Mouse (Mus musculus): ENCODE data around the gene Dip2a. TPM values are rescaled to one million over a fixed set of nuclear protein-coding genes. Genes with fewer than 3 reads are reported as not detected.

The Dip2a gene
- polyA plus RNA-seq, 1 experiment from 2014 or later: 14.2 TPM

DNA sequence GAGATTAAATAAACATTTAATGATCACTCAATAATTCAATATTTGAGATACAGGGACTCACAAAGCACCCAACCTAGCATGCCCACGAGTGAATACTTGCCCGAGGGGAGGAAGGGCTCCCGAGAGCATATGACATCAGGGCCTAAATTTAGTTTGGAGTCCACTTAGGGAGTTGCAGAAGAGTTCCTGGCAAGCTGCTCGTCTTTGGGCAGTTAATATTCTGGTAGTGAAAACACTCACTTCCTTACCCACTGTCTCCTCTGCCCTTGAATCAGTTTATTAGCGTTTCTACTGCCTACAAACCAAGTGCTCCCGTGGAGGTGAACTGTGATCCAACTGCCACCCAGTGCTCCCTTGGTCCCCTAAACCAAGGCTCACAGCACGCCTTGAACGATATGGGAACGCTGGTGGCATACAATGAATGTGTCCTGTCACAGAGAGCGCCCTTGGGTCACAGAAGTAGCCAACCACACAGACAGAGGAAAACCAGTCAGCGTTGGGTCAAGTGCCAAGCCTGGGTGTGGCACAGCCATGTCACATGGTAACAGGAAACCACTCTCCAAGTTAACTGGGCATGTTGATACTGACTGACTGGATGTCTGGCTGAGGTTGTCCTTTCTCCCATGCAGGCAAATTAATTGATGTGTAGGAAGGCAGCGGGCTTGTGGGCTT, 87.2 kb downstream of the Dip2a start:
- Histone ChIP-seq H3K27ac (no peak overlapping the region), H3K36me3 (no peaks in the 10 kb centered on the region), H3K9ac (no peak overlapping the region), H3K4me3 (no peak overlapping the region), H3K4me1 (peaks cover 3% of the 10 kb centered on the region; the same call in 1 of the 2 replicates), H3K9me3 (no peaks in the 10 kb centered on the region), H3K4me2 (replicated peaks) (no peak overlapping the region), H3K27me3 (replicated peaks) (no peaks in the 10 kb centered on the region)
- ATAC-seq (ENCODE audit: low FRiP score, low read depth): no peak
- 89% methylated on average over 12 of the region's 12 CpGs for WGBS

- Histone ChIP-seq H3K4me1 (peaks cover 3% of the 10 kb centered on the region; the same call in 1 of the 2 replicates), H3K27me3 (replicated peaks) (no peaks in the 10 kb centered on the region), H3K9ac (no peak overlapping the region), H3K4me3 (no peak overlapping the region), H3K4me2 (replicated peaks) (no peak overlapping the region), H3K36me3 (no peaks in the 10 kb centered on the region), H3K27ac (no peak overlapping the region), H3K9me3 (no peaks in the 10 kb centered on the region)
- 96% methylated on average over 7 of the region's 7 CpGs for WGBS
- no peak for ATAC-seq (ENCODE audit: low FRiP score, low read depth)
Measured at GRCm38 (mm10) chr10:76257231-76257630, 87.9 kb downstream of the Dip2a start.

GRCm38 (mm10) chr10:76255617-76256016, 89.5 kb downstream of the Dip2a start:
- Histone ChIP-seq H3K27me3 (replicated peaks) (no peaks in the 10 kb centered on the region), H3K4me2 (replicated peaks) (no peak overlapping the region), H3K36me3 (no peaks in the 10 kb centered on the region), H3K9ac (no peak overlapping the region), H3K4me1 (peaks cover 3% of the 10 kb centered on the region; the same call in 1 of the 2 replicates), H3K9me3 (no peaks in the 10 kb centered on the region), H3K27ac (no peak overlapping the region), H3K4me3 (no peak overlapping the region)
- 63% methylated on average over 6 of the region's 6 CpGs for WGBS
- ATAC-seq (ENCODE audit: low FRiP score, low read depth): no peak

GRCm38 (mm10) chr10:76253536-76253935, 91.6 kb downstream of the Dip2a start, which contains the start of gene S100b:
TSS of gene S100b (plus strand) at chr10:76253853.
- no peak for ATAC-seq (ENCODE audit: low FRiP score, low read depth)
- no peak within 1 kb of the TSS for H3K4me2 ChIP-seq (replicated peaks)
- WGBS: 69% methylated on average over 4 of the region's 4 CpGs
- no peaks in the 10 kb centered on the region for H3K36me3 ChIP-seq
- no peaks in the 10 kb centered on the region for H3K4me1 ChIP-seq
- H3K9me3 ChIP-seq: no peaks in the 10 kb centered on the region
- H3K9ac ChIP-seq: no peak within 1 kb of the TSS
- H3K27ac ChIP-seq: no peak within 1 kb of the TSS
- H3K4me3 ChIP-seq: no peak within 1 kb of the TSS
- no peaks in the 10 kb centered on the region for H3K27me3 ChIP-seq (replicated peaks)

- H3K36me3 ChIP-seq: no peaks in the 10 kb centered on the region
- no peaks in the 10 kb centered on the region for H3K4me1 ChIP-seq
- no peak overlapping the region for H3K4me3 ChIP-seq
- no peak overlapping the region for H3K4me2 ChIP-seq (replicated peaks)
- H3K9me3 ChIP-seq: no peaks in the 10 kb centered on the region
- no peak overlapping the region for H3K9ac ChIP-seq
- no peaks in the 10 kb centered on the region for H3K27me3 ChIP-seq (replicated peaks)
- no peak overlapping the region for H3K27ac ChIP-seq
- 94% methylated on average over 1 of the region's 1 CpGs for WGBS
- ATAC-seq (ENCODE audit: low FRiP score, low read depth): no peak
Measured at GRCm38 (mm10) chr10:76253079-76253478, 92.0 kb downstream of the Dip2a start.

GRCm38 (mm10) chr10:76250870-76251269, 94.2 kb downstream of the Dip2a start:
- 52% methylated on average over 7 of the region's 7 CpGs for WGBS
- H3K27me3 ChIP-seq (replicated peaks): no peaks in the 10 kb centered on the region
- no peak for ATAC-seq (ENCODE audit: low FRiP score, low read depth)

DNA sequence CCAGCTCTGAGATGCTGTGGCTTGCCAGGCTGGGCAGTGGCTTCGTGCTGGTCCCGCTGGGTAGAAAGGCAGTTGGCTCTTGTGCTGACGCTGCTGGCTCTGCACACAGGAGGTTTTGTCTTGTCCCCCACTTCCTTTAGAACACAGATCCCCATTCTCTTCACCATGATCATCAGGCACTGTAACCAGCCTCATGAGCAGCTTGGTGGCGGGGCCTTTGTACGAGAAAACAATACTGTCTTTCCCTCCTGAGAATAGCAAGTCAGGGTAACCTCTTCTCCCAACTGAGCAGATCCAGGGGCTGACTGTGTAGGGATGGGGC, 96.5 kb downstream of the Dip2a start:
- ATAC-seq (ENCODE audit: low FRiP score, low read depth): no peak
- WGBS: 70% methylated on average over 5 of the region's 5 CpGs

More at GRCm38 (mm10) chr10:76250870-76251269, 94.2 kb downstream of the Dip2a start:
- Histone ChIP-seq H3K4me3 (no peak overlapping the region), H3K9ac (no peak overlapping the region), H3K4me1 (no peaks in the 10 kb centered on the region), H3K9me3 (no peaks in the 10 kb centered on the region), H3K27ac (no peak overlapping the region), H3K4me2 (replicated peaks) (no peak overlapping the region), H3K36me3 (no peaks in the 10 kb centered on the region)

DNA sequence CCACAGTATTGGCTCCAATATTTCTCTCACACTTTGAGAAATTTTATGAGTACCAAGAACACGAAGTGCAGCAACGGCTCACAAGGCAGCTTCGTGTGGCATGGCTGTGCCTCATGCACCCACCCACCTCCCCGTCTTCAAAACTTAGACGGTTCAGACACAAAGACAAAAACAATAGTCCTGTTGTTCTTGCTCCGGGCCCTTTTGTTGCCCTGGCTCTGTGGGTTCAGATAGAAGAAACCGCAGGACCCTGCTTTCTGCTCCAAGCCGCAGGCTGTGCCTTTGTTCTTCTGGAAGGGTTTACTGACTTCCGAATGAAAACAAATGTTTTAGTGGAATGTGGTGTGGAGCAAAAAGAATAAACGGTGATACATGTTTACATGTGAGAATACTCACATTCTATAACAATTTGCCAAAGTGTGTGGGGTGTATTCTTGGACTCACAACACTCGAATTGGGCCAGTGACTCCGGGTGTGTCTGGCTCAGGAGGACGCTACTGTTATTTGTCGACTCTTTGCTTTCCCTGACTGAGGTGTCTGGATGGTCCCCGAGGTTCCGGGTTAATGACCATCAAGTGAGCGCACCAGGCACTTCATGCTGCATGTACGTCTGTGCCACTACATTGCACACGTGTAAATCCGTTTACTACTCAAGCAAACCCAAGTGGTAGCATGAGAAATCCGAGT, 97.0 kb downstream of the Dip2a start:
- ATAC-seq (ENCODE audit: low FRiP score, low read depth): no peak
- no peak overlapping the region for H3K9ac ChIP-seq
- H3K27me3 ChIP-seq (replicated peaks): no peaks in the 10 kb centered on the region
- WGBS: 44% methylated on average over 21 of the region's 21 CpGs
- no peak overlapping the region for H3K4me3 ChIP-seq
- no peaks in the 10 kb centered on the region for H3K4me1 ChIP-seq
- no peaks in the 10 kb centered on the region for H3K36me3 ChIP-seq
- no peak overlapping the region for H3K27ac ChIP-seq
- no peak overlapping the region for H3K4me2 ChIP-seq (replicated peaks)
- no peaks in the 10 kb centered on the region for H3K9me3 ChIP-seq

More for the DNA sequence above, 96.5 kb downstream of the Dip2a start:
- no peak overlapping the region for H3K9ac ChIP-seq
- no peak overlapping the region for H3K27ac ChIP-seq
- H3K4me3 ChIP-seq: no peak overlapping the region
- H3K36me3 ChIP-seq: no peaks in the 10 kb centered on the region
- H3K4me1 ChIP-seq: no peaks in the 10 kb centered on the region
- H3K4me2 ChIP-seq (replicated peaks): no peak overlapping the region
- no peaks in the 10 kb centered on the region for H3K27me3 ChIP-seq (replicated peaks)
- H3K9me3 ChIP-seq: no peaks in the 10 kb centered on the region

DNA sequence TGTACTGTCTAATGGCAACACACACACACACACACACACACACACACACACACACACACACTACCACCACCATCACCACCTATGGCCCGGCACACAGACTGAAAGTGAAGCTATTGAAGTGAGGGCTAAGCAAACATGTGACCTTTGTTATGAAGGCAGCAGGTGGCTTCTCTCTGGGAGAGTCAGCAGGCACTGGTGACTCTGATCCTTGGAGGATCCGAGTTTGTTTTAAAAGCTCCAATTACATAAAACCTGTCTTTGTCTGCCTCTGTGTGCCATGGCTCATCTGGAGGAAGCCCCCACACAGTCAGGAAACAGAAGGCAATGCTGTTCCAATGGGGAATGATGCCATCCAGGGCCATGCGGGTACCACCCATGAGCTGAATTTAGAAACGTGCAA, 98.5 kb downstream of the Dip2a start:
- H3K4me3 ChIP-seq: no peak overlapping the region
- H3K27ac ChIP-seq: no peak overlapping the region

GRCm38 (mm10) chr10:76245106-76245505, 100.0 kb downstream of the Dip2a start:
- Histone ChIP-seq H3K27me3 (replicated peaks) (no peaks in the 10 kb centered on the region), H3K4me3 (no peak overlapping the region), H3K9ac (no peak overlapping the region), H3K4me1 (no peaks in the 10 kb centered on the region), H3K4me2 (replicated peaks) (no peak overlapping the region), H3K27ac (no peak overlapping the region), H3K36me3 (no peaks in the 10 kb centered on the region), H3K9me3 (no peaks in the 10 kb centered on the region)
- 81% methylated on average over 2 of the region's 2 CpGs for WGBS
- no peak for ATAC-seq (ENCODE audit: low FRiP score, low read depth)

More for the DNA sequence above, 98.5 kb downstream of the Dip2a start:
- Histone ChIP-seq H3K4me1 (no peaks in the 10 kb centered on the region), H3K9ac (no peak overlapping the region), H3K36me3 (no peaks in the 10 kb centered on the region), H3K4me2 (replicated peaks) (no peak overlapping the region), H3K27me3 (replicated peaks) (no peaks in the 10 kb centered on the region), H3K9me3 (no peaks in the 10 kb centered on the region)
- no peak for ATAC-seq (ENCODE audit: low FRiP score, low read depth)
- 57% methylated on average over 4 of the region's 4 CpGs for whole genome bisulfite sequencing

- WGBS: 83% methylated on average over 4 of the region's 4 CpGs
- H3K9me3 ChIP-seq: no peaks in the 10 kb centered on the region
- H3K27me3 ChIP-seq (replicated peaks): no peaks in the 10 kb centered on the region
- no peak overlapping the region for H3K4me3 ChIP-seq
- ATAC-seq (ENCODE audit: low FRiP score, low read depth): no peak
- H3K4me2 ChIP-seq (replicated peaks): no peak overlapping the region
- H3K9ac ChIP-seq: no peak overlapping the region
- H3K4me1 ChIP-seq: peaks cover 12% of the 10 kb centered on the region
- no peaks in the 10 kb centered on the region for H3K36me3 ChIP-seq
- no peak overlapping the region for H3K27ac ChIP-seq
Measured at GRCm38 (mm10) chr10:76239401-76239800, 105.7 kb downstream of the Dip2a start.

DNA sequence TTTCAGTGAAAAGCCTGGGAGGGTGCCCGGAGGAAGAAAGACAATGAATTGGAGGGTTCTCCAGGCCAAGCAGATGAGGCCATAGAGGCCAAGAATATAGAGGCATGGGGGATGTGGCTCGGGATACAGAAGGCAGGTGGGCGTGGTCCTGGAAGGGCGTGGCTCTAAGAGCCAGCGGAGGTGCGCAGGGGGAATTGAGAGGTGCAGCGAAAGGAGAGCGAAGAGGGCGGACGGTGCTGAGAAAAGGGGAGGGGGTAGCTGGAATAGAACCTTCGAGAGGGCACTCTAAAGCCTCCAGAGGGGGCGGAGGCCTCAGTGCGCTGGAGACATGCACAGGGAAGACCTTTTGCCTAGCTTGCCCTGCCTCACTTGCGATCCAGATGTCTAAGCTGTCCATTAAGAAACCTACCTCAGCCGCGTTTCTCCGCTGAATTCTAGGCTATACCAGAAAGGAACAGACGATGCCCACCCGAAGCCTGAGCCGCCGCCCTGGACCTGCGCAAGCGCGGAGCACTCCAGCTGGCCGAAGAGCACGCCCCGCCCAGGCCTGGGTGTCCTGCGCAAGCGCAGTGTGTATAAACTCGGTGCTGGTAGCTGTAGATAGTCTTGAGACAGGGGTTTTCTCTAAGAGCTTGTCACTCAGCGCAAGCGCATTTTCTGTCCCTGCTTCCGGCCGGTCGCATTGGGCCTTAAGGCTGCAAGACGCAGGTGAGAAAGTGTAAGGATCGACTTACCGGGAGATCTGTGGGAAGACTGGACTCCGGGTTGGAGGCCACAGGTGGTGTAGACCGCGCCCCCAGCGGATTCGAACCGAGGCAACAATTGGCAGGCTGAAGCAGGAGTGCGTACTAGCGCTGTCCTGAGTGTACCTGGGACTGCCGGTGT, 107.5 kb downstream of the Dip2a start, which contains the start of gene Prmt2:
Gene Prmt2, minus strand, starts transcription at position 525 of the 885 bp plus-strand sequence.
- peak within 1 kb of the TSS; percentile 65 for H3K27ac ChIP-seq
- H3K4me3 ChIP-seq: peak within 1 kb of the TSS; percentile 51
- H3K4me1 ChIP-seq: peaks cover 12% of the 10 kb centered on the region
- H3K9ac ChIP-seq: peak within 1 kb of the TSS; percentile 59
- peak within 1 kb of the TSS; percentile 69 for H3K4me2 ChIP-seq (replicated peaks)
- peak; percentile 97 for ATAC-seq (ENCODE audit: low FRiP score, low read depth)
- H3K27me3 ChIP-seq (replicated peaks): no peaks in the 10 kb centered on the region
- H3K36me3 ChIP-seq: no peaks in the 10 kb centered on the region
- no peaks in the 10 kb centered on the region for H3K9me3 ChIP-seq
- under 1% methylated on average over 47 of the region's 47 CpGs for WGBS

Data from neural tube, embryonic 12.5 days (tissue).